Mouse (Mus musculus) heart, postnatal 0 days (tissue): ENCODE measurements at regions not wholly inside any gene's neighbourhood (a gene's known extent, or its start where the extent isn't known, plus 50 kb on each side); places are given as distances from the start of the nearest gene placed in this dataset.

Experiments
- ATAC-seq: fragments of 200-750 bp; cut with Nextera tagmentation; 2 replicates; pipeline ENCODE4 v1.8.0; 2017; ENCODE audit warnings: low read depth, moderate number of reproducible peaks, moderate library complexity; ENCODE audit not compliant: insufficient read depth
- DNase-seq: peaks from one replicate; pipeline ENCODE4 v3.0.0-alpha.2; 2016; ENCODE audit warnings: low spot score
- H3K27ac ChIP-seq: fragments of 300-500 bp; sonication (generic); 2 replicates; pipeline ENCODE4 v1.5.1; 2014; ENCODE audit warnings: low read depth, mild to moderate bottlenecking
- H3K27me3 ChIP-seq: fragments of 300-500 bp; sonication (generic); 2 replicates; pipeline ENCODE4 v1.6.1; 2014; ENCODE audit warnings: low read length, mixed read lengths; ENCODE audit not compliant: control insufficient read depth, insufficient read depth
- H3K36me3 ChIP-seq: fragments of 300-500 bp; sonication (generic); replicated peaks from 2 replicates; pipeline ENCODE4 v1.6.1; 2014; ENCODE audit warnings: low read length, mixed read lengths; ENCODE audit not compliant: control insufficient read depth, insufficient read depth
- H3K4me1 ChIP-seq: fragments of 300-500 bp; sonication (generic); 2 replicates; pipeline ENCODE4 v1.6.1; 2014; ENCODE audit warnings: antibody characterized with exemption; ENCODE audit not compliant: control insufficient read depth, insufficient read depth
- H3K4me2 ChIP-seq: fragments of 300-500 bp; sonication (generic); 2 replicates; pipeline ENCODE4 v1.6.1; 2014; ENCODE audit warnings: low read depth, mild to moderate bottlenecking, low read length, moderate library complexity
- H3K4me3 ChIP-seq: fragments of 300-500 bp; sonication (generic); 2 replicates; pipeline ENCODE4 v1.5.1; 2014; ENCODE audit warnings: low read depth, low read length
- H3K9ac ChIP-seq: fragments of 300-500 bp; sonication (generic); replicated peaks from 2 replicates; pipeline ENCODE4 v1.6.1; 2014; ENCODE audit warnings: low read depth, low read length, mixed read lengths
- H3K9me3 ChIP-seq: fragments of 300-500 bp; sonication (generic); replicated peaks from 2 replicates; pipeline ENCODE4 v1.6.1; 2016; ENCODE audit warnings: low read length; ENCODE audit not compliant: control insufficient read depth
- CTCF ChIP-seq: IDR thresholded peaks from 2 replicates; pipeline ENCODE4 v1.5.1; 2016; ENCODE audit warnings: antibody characterized with exemption, control low read depth, low read depth
- EP300 ChIP-seq: IDR thresholded peaks from 2 replicates; pipeline ENCODE4 v1.6.1; 2016; ENCODE audit warnings: antibody characterized with exemption, low read depth
- WGBS: fragments of 180-500 bp; shearing (Covaris S2); extraction: QIAGEN DNeasy Blood & Tissue Kit; methylation state at CpG from one replicate; pipeline ENCODE4 v1.1.7; 2014; 5-methylcytosine and 5-hydroxymethylcytosine counted together

GRCm38 (mm10) chr13:69394544-69394943 lies 139.0 kb upstream of the Nsun2 start:
- no peaks in the 10 kb centered on the region for H3K36me3 ChIP-seq
- ATAC-seq (no peak), DNase-seq (no peak)
- H3K4me3 ChIP-seq: no peak overlapping the region
- no peak overlapping the region for H3K27ac ChIP-seq
- H3K9me3 ChIP-seq: no peaks in the 10 kb centered on the region
- TF ChIP-seq CTCF: no peak
- TF ChIP-seq EP300: no peak
- no peak overlapping the region for H3K9ac ChIP-seq
- no peaks in the 10 kb centered on the region for H3K27me3 ChIP-seq
- no peaks in the 10 kb centered on the region for H3K4me1 ChIP-seq
- no peak overlapping the region for H3K4me2 ChIP-seq
- 70% methylated on average over 4 of the region's 4 CpGs for WGBS

- Histone ChIP-seq H3K36me3 (no peaks in the 10 kb centered on the region), H3K4me3 (no peak overlapping the region), H3K27me3 (no peaks in the 10 kb centered on the region), H3K4me1 (no peaks in the 10 kb centered on the region), H3K9me3 (no peaks in the 10 kb centered on the region), H3K9ac (no peak overlapping the region), H3K4me2 (no peak overlapping the region), H3K27ac (no peak overlapping the region)
- ATAC-seq (no peak), DNase-seq (no peak)
- 68% methylated on average over 1 of the region's 1 CpGs for WGBS
- TF ChIP-seq EP300: no peak
- no peak for TF ChIP-seq CTCF
Observed at GRCm38 (mm10) chr13:69410359-69410758, 123.2 kb upstream of the Nsun2 start.

- no peaks in the 10 kb centered on the region for H3K27me3 ChIP-seq
- no peak overlapping the region for H3K4me3 ChIP-seq
- H3K4me2 ChIP-seq: no peak overlapping the region
- H3K9ac ChIP-seq: no peak overlapping the region
- H3K9me3 ChIP-seq: no peaks in the 10 kb centered on the region
- 76% methylated on average over 7 of the region's 7 CpGs for WGBS
- no peaks in the 10 kb centered on the region for H3K4me1 ChIP-seq
- DNase-seq: no peak
- H3K36me3 ChIP-seq: no peaks in the 10 kb centered on the region
- no peak for TF ChIP-seq CTCF
- TF ChIP-seq EP300: no peak
- ATAC-seq: no peak
- H3K27ac ChIP-seq: no peak overlapping the region
Observed at GRCm38 (mm10) chr13:69414813-69415212, 118.7 kb upstream of the Nsun2 start.

- no peak overlapping the region for H3K27ac ChIP-seq
- H3K9me3 ChIP-seq: no peaks in the 10 kb centered on the region
- no peaks in the 10 kb centered on the region for H3K4me1 ChIP-seq
- ATAC-seq (no peak), DNase-seq (no peak)
- no peaks in the 10 kb centered on the region for H3K27me3 ChIP-seq
- WGBS: 72% methylated on average over 2 of the region's 2 CpGs
- H3K4me3 ChIP-seq: no peak overlapping the region
- H3K9ac ChIP-seq: no peak overlapping the region
- H3K4me2 ChIP-seq: no peak overlapping the region
- no peaks in the 10 kb centered on the region for H3K36me3 ChIP-seq
- no peak for TF ChIP-seq EP300
- no peak for TF ChIP-seq CTCF
Observed at GRCm38 (mm10) chr13:69416726-69417125, 116.8 kb upstream of the Nsun2 start.

- no peaks in the 10 kb centered on the region for H3K9me3 ChIP-seq
- TF ChIP-seq EP300 (no peak), CTCF (no peak)
- 71% methylated on average over 14 of the region's 14 CpGs for WGBS
- no peak for ATAC-seq
- H3K36me3 ChIP-seq: no peaks in the 10 kb centered on the region
- no peak overlapping the region for H3K9ac ChIP-seq
- no peak overlapping the region for H3K4me3 ChIP-seq
- H3K4me1 ChIP-seq: no peaks in the 10 kb centered on the region
- no peak overlapping the region for H3K4me2 ChIP-seq
- H3K27me3 ChIP-seq: no peaks in the 10 kb centered on the region
- DNase-seq: no peak
- no peak overlapping the region for H3K27ac ChIP-seq
Observed at GRCm38 (mm10) chr13:69417855-69418478, 115.6 kb upstream of the Nsun2 start.

- H3K27me3 ChIP-seq: no peaks in the 10 kb centered on the region
- no peak overlapping the region for H3K27ac ChIP-seq
- H3K4me3 ChIP-seq: no peak overlapping the region
- no peaks in the 10 kb centered on the region for H3K9me3 ChIP-seq
- no peak overlapping the region for H3K4me2 ChIP-seq
- H3K36me3 ChIP-seq: no peaks in the 10 kb centered on the region
- 73% methylated on average over 8 of the region's 8 CpGs for WGBS
- TF ChIP-seq EP300 (no peak), CTCF (no peak)
- DNase-seq (no peak), ATAC-seq (no peak)
- H3K9ac ChIP-seq: no peak overlapping the region
- H3K4me1 ChIP-seq: no peaks in the 10 kb centered on the region
Observed at GRCm38 (mm10) chr13:69420166-69420565, 113.4 kb upstream of the Nsun2 start.
